Mouse (Mus musculus): Measurements from ENCODE around the gene Gm20388.

DNA sequence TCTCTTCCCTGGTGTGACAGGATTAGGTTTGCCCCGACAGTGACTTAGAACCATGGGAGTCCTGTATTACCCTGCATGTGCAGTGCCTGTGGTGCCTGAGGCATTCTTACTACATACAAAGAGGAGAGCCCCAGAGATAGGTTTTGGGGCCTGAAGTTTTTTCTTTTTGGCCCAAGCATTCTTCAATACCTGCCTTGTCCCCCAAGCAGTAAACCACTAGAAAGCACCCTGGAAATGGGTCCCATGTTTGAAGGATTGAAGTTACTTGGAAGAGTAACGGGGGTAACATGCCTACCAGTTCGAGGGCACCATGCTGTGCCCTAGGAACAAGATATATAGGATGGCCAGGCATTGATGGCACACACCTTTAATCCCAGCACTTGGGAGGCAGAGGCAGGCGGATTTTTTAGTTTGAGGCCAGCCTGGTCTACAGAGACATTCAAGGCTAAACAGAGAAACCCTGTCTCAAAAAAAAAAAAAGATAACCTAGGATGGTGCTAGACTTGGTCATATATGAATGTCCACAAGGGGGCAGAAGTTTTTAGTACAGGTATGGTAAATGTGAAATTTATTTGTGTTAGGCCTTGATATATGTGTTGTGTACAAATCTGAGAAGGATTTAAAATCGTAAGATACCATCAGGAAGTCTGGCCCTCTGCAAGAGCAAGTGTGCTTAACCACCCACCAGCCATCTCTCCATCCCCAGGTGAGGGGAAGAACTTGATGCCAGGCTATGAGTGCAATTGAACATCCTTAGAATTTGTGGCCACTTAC lies 3195.1 kb downstream of the Gm20388 start:
- TF ChIP-seq ZNF384 (IDR thresholded peaks at IDR 0.05; ENCODE audit: low read depth, low read length) = peak; percentile 65; the same call in 1 of the 2 replicates
- peak; percentile 63 for TF ChIP-seq CHD2 (IDR thresholded peaks at IDR 0.05; ENCODE audit: low read depth, low read length)
- TF ChIP-seq MAFK (IDR thresholded peaks at IDR 0.05; ENCODE audit: insufficient read depth, low read depth, low read length) = no peak
- TF ChIP-seq HCFC1 (IDR thresholded peaks at IDR 0.05; ENCODE audit: borderline replicate concordance, insufficient read depth, low read length) = no peak
